In the genomic region with DNA sequence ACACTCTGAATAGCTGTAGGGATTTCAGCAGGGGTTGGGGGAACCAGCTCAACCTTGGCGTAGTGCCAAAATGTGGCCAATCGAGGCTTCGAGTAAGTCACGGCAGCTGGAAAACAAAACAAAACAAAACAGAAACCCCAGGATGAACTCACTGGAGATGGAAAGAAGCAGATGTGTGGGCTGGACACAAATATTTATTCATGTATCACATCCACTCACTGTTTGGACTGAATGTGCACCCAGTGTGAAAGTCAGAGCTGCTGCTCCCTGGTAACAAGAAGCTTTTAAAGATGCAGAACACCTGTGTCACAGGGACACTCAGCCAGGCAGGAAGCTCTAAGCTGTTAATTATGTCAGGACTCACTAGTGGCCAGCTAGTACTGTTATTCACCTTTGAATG, we compare ENCODE assay signal across 13 mouse cellular contexts. TPM values are rescaled to one million over a fixed set of nuclear protein-coding genes. Genes with fewer than 3 reads are reported as not detected.
A peak's percentile ranks its signal among the peaks of the same experiment; 100 is the strongest.
DNase-seq lines count a peak whose midpoint lies in the region; ATAC-seq lines count a peak whose summit lies in the region.
"Had no signal": no experiment of that assay in that cellular context is flagged by ENCODE, and none has a peak within 500 bp of the region (broad histone marks: within the 10 kb centered on the region; RNA-seq: fewer than 3 reads in every experiment).

No protein-coding gene starts in this region.

- 17% methylated on average over 4 of the region's 4 CpGs for WGBS in forebrain, embryonic 16.5 days
- WGBS in forebrain, embryonic 10.5 days = 88% methylated on average over 4 of the region's 4 CpGs
- 17% methylated on average over 4 of the region's 4 CpGs for WGBS in kidney, embryonic 15.5 days
- WGBS in midbrain, embryonic 12.5 days = 56% methylated on average over 4 of the region's 4 CpGs
- 39% methylated on average over 4 of the region's 4 CpGs for WGBS in midbrain, embryonic 16.5 days
- WGBS in limb, embryonic 13.5 days = 17% methylated on average over 4 of the region's 4 CpGs

- no peak overlapping the region for H3K4me2 ChIP-seq in forebrain, embryonic 16.5 days (ENCODE audit: low read length)
- no peak overlapping the region for H3K4me2 ChIP-seq in kidney, embryonic 15.5 days
- no peak overlapping the region for H3K4me2 ChIP-seq in midbrain, embryonic 12.5 days (replicated peaks)
- no peak overlapping the region for H3K4me2 ChIP-seq in midbrain, embryonic 16.5 days (ENCODE audit: low read length)
- no peak overlapping the region for H3K4me2 ChIP-seq in limb, embryonic 13.5 days (replicated peaks)

- no peak overlapping the region for H3K4me3 ChIP-seq in forebrain, embryonic 16.5 days (replicated peaks; ENCODE audit: low read length)
- H3K4me3 ChIP-seq in forebrain, embryonic 10.5 days = no peak overlapping the region
- no peak overlapping the region for H3K4me3 ChIP-seq in kidney, embryonic 15.5 days (replicated peaks)
- no peak overlapping the region for H3K4me3 ChIP-seq in midbrain, embryonic 12.5 days
- no peak overlapping the region for H3K4me3 ChIP-seq in midbrain, embryonic 16.5 days (ENCODE audit: low read depth, low read length)
- no peak overlapping the region for H3K4me3 ChIP-seq in limb, embryonic 13.5 days

- no peaks in the 10 kb centered on the region for H3K27me3 ChIP-seq in forebrain, embryonic 16.5 days (replicated peaks; ENCODE audit: control insufficient read depth, insufficient read depth, low read length)
- no peaks in the 10 kb centered on the region for H3K27me3 ChIP-seq in forebrain, embryonic 10.5 days (ENCODE audit: poor library complexity, severe bottlenecking)
- H3K27me3 ChIP-seq in kidney, embryonic 15.5 days = no peaks in the 10 kb centered on the region
- H3K27me3 ChIP-seq in midbrain, embryonic 12.5 days = no peaks in the 10 kb centered on the region
- H3K27me3 ChIP-seq in midbrain, embryonic 16.5 days (ENCODE audit: control insufficient read depth, insufficient read depth, low read depth, low read length) = no peaks in the 10 kb centered on the region
- H3K27me3 ChIP-seq in limb, embryonic 13.5 days = no peaks in the 10 kb centered on the region

- no peak for DNase-seq in forebrain, embryonic 10.5 days (ENCODE audit: extremely low spot score, low spot score)
- no peak for DNase-seq in kidney, adult 18-20 months
- no peak for DNase-seq in cerebellum, postnatal 14 days
- DNase-seq: cerebellum, adult 9-10 months; heart, postnatal 36 days; right cerebral cortex, postnatal 4 days; thymus, postnatal 14 days had no signal

- H3K36me3 ChIP-seq in forebrain, embryonic 16.5 days (ENCODE audit: control insufficient read depth, insufficient read depth) = peaks cover 18% of the 10 kb centered on the region
- H3K36me3 ChIP-seq in forebrain, embryonic 10.5 days (replicated peaks) = peaks cover 42% of the 10 kb centered on the region
- peaks cover 38% of the 10 kb centered on the region for H3K36me3 ChIP-seq in kidney, embryonic 15.5 days
- peaks cover 31% of the 10 kb centered on the region for H3K36me3 ChIP-seq in midbrain, embryonic 12.5 days
- peaks cover 8% of the 10 kb centered on the region for H3K36me3 ChIP-seq in midbrain, embryonic 16.5 days (ENCODE audit: control insufficient read depth, insufficient read depth, low read length)
- peaks cover 36% of the 10 kb centered on the region for H3K36me3 ChIP-seq in limb, embryonic 13.5 days

- no peaks in the 10 kb centered on the region for H3K9me3 ChIP-seq in forebrain, embryonic 16.5 days (ENCODE audit: control insufficient read depth, low read length)
- no peaks in the 10 kb centered on the region for H3K9me3 ChIP-seq in forebrain, embryonic 10.5 days
- no peaks in the 10 kb centered on the region for H3K9me3 ChIP-seq in kidney, embryonic 15.5 days (replicated peaks)
- no peaks in the 10 kb centered on the region for H3K9me3 ChIP-seq in midbrain, embryonic 12.5 days
- H3K9me3 ChIP-seq in midbrain, embryonic 16.5 days (replicated peaks; ENCODE audit: control insufficient read depth, low read length, poor library complexity, severe bottlenecking) = no peaks in the 10 kb centered on the region
- H3K9me3 ChIP-seq in limb, embryonic 13.5 days = no peaks in the 10 kb centered on the region

- peaks cover 11% of the 10 kb centered on the region for H3K4me1 ChIP-seq in forebrain, embryonic 16.5 days (replicated peaks; ENCODE audit: control insufficient read depth, insufficient read depth, low read length)
- peaks cover 9% of the 10 kb centered on the region for H3K4me1 ChIP-seq in forebrain, embryonic 10.5 days
- H3K4me1 ChIP-seq in kidney, embryonic 15.5 days = peaks cover 22% of the 10 kb centered on the region
- peaks cover 19% of the 10 kb centered on the region for H3K4me1 ChIP-seq in midbrain, embryonic 12.5 days
- H3K4me1 ChIP-seq in midbrain, embryonic 16.5 days (ENCODE audit: control insufficient read depth, insufficient read depth, low read length) = peaks cover 13% of the 10 kb centered on the region
- peaks cover 25% of the 10 kb centered on the region for H3K4me1 ChIP-seq in limb, embryonic 13.5 days

- no peak overlapping the region for H3K27ac ChIP-seq in forebrain, embryonic 16.5 days (ENCODE audit: low read length)
- H3K27ac ChIP-seq in forebrain, embryonic 10.5 days = no peak overlapping the region
- peak overlapping the region; percentile 34; the same call in 1 of the 2 replicates for H3K27ac ChIP-seq in kidney, embryonic 15.5 days
- 0 out of 2 replicates have a peak overlapping the region, but pooled peaks have one; percentile 26 for H3K27ac ChIP-seq in midbrain, embryonic 12.5 days (replicated peaks)
- no peak overlapping the region for H3K27ac ChIP-seq in midbrain, embryonic 16.5 days (ENCODE audit: low read length)
- H3K27ac ChIP-seq in limb, embryonic 13.5 days = no peak overlapping the region

- 0 out of 2 replicates have a peak overlapping the region, but pooled peaks have one; percentile 17 for H3K9ac ChIP-seq in forebrain, embryonic 16.5 days (replicated peaks; ENCODE audit: low read depth, low read length)
- H3K9ac ChIP-seq in kidney, embryonic 15.5 days = no peak overlapping the region
- H3K9ac ChIP-seq in midbrain, embryonic 12.5 days (replicated peaks) = no peak overlapping the region
- H3K9ac ChIP-seq in midbrain, embryonic 16.5 days (ENCODE audit: low read depth, low read length) = no peak overlapping the region
- H3K9ac ChIP-seq in limb, embryonic 13.5 days = peak overlapping the region; percentile 48

- ATAC-seq in forebrain, embryonic 16.5 days = no peak
- ATAC-seq in kidney, embryonic 15.5 days (replicated peaks; ENCODE audit: low FRiP score) = no peak
- ATAC-seq in midbrain, embryonic 12.5 days (ENCODE audit: low FRiP score, low read depth) = no peak
- ATAC-seq in midbrain, embryonic 16.5 days = no peak
- ATAC-seq in limb, embryonic 13.5 days (ENCODE audit: low FRiP score, low read depth) = no peak
- ATAC-seq: intestine, embryonic 16.5 days had no signal

RNA-seq across cellular contexts. Expression of gene Atp5l, which starts 5.8 kb away (rescaled TPM):
- polyA plus RNA-seq in forebrain, embryonic 16.5 days (2015; fragmentation: Nextera tagmentation; extraction: Ambion mirVana) = 638 and 661 TPM in 2 replicates
- polyA plus RNA-seq in forebrain, embryonic 10.5 days (2016; fragmentation: Nextera tagmentation; extraction: Ambion mirVana) = 509 and 532 TPM in 2 replicates
- 714 and 843 TPM in 2 replicates for polyA plus RNA-seq in kidney, embryonic 15.5 days (2015; fragmentation: Nextera tagmentation; extraction: Ambion mirVana)
- polyA plus RNA-seq in midbrain, embryonic 12.5 days (2016; fragmentation: Nextera tagmentation; extraction: Ambion mirVana) = 524 and 532 TPM in 2 replicates
- polyA plus RNA-seq in midbrain, embryonic 16.5 days (2015; fragmentation: Nextera tagmentation; extraction: Ambion mirVana) = 651 and 716 TPM in 2 replicates
- polyA plus RNA-seq in limb, embryonic 13.5 days (2015; fragmentation: Nextera tagmentation; extraction: Ambion mirVana) = 613 and 626 TPM in 2 replicates

RNA-seq across cellular contexts. Expression of gene Kmt2a, which starts 33.6 kb away (rescaled TPM):
- polyA plus RNA-seq in forebrain, embryonic 16.5 days (2015; fragmentation: Nextera tagmentation; extraction: Ambion mirVana) = 22.2 and 24.3 TPM in 2 replicates
- 10.3 and 10.8 TPM in 2 replicates for polyA plus RNA-seq in forebrain, embryonic 10.5 days (2016; fragmentation: Nextera tagmentation; extraction: Ambion mirVana)
- 14.6 and 16.3 TPM in 2 replicates for polyA plus RNA-seq in kidney, embryonic 15.5 days (2015; fragmentation: Nextera tagmentation; extraction: Ambion mirVana)
- polyA plus RNA-seq in midbrain, embryonic 12.5 days (2016; fragmentation: Nextera tagmentation; extraction: Ambion mirVana) = 32.3 and 32.8 TPM in 2 replicates
- polyA plus RNA-seq in midbrain, embryonic 16.5 days (2015; fragmentation: Nextera tagmentation; extraction: Ambion mirVana) = 14.1 and 22.3 TPM in 2 replicates
- polyA plus RNA-seq in limb, embryonic 13.5 days (2015; fragmentation: Nextera tagmentation; extraction: Ambion mirVana) = 18.0 and 20.3 TPM in 2 replicates

RNA-seq across cellular contexts. Expression of gene Ube4a, which starts 50.7 kb away (rescaled TPM):
- 38.5 and 42.7 TPM in 2 replicates for polyA plus RNA-seq in forebrain, embryonic 16.5 days (2015; fragmentation: Nextera tagmentation; extraction: Ambion mirVana)
- polyA plus RNA-seq in forebrain, embryonic 10.5 days (2016; fragmentation: Nextera tagmentation; extraction: Ambion mirVana) = 23.8 and 24.8 TPM in 2 replicates
- 23.7 and 25.5 TPM in 2 replicates for polyA plus RNA-seq in kidney, embryonic 15.5 days (2015; fragmentation: Nextera tagmentation; extraction: Ambion mirVana)
- polyA plus RNA-seq in midbrain, embryonic 12.5 days (2016; fragmentation: Nextera tagmentation; extraction: Ambion mirVana) = 34.6 and 35.4 TPM in 2 replicates
- polyA plus RNA-seq in midbrain, embryonic 16.5 days (2015; fragmentation: Nextera tagmentation; extraction: Ambion mirVana) = 33.5 and 39.3 TPM in 2 replicates
- polyA plus RNA-seq in limb, embryonic 13.5 days (2015; fragmentation: Nextera tagmentation; extraction: Ambion mirVana) = 27.0 and 27.3 TPM in 2 replicates

Comparison
In these comparisons a context has a peak if more than half of its experiments do, and no peak if none do; other contexts are left out.
1. H3K27ac ChIP-seq: peak in kidney, embryonic 15.5 days (single experiment) and midbrain, embryonic 12.5 days (single experiment); none in forebrain, embryonic 16.5 days (single experiment), forebrain, embryonic 10.5 days (single experiment), midbrain, embryonic 16.5 days (single experiment) and limb, embryonic 13.5 days (single experiment).
2. H3K9ac ChIP-seq: peak in forebrain, embryonic 16.5 days (single experiment) and limb, embryonic 13.5 days (single experiment); none in kidney, embryonic 15.5 days (single experiment), midbrain, embryonic 12.5 days (single experiment) and midbrain, embryonic 16.5 days (single experiment).